Mouse (Mus musculus) hindbrain, embryonic 12.5 days (tissue): ENCODE measurements around the gene Xndc1. TPM values are rescaled to one million over a fixed set of nuclear protein-coding genes. Genes with fewer than 3 reads are reported as not detected.

Source experiments
- ATAC-seq: fragments of 200-750 bp; cut with Nextera tagmentation; 2 replicates; pipeline ENCODE4 v1.8.0; 2017; ENCODE audit warnings: moderate TSS enrichment; ENCODE audit not compliant: low FRiP score
- H3K27ac ChIP-seq: fragments of 300-500 bp; sonication (generic); 2 replicates; pipeline ENCODE4 v1.5.1; 2016; ENCODE audit warnings: mild to moderate bottlenecking
- H3K27me3 ChIP-seq: fragments of 300-500 bp; sonication (generic); 2 replicates; pipeline ENCODE4 v1.6.1; 2016; ENCODE audit warnings: mild to moderate bottlenecking
- H3K36me3 ChIP-seq: fragments of 300-500 bp; sonication (generic); 2 replicates; pipeline ENCODE4 v1.6.1; 2016; ENCODE audit warnings: mild to moderate bottlenecking
- H3K4me1 ChIP-seq: fragments of 300-500 bp; sonication (generic); 2 replicates; pipeline ENCODE4 v1.6.1; 2016
- H3K4me2 ChIP-seq: fragments of 300-500 bp; sonication (generic); replicated peaks from 2 replicates; pipeline ENCODE4 v1.6.1; 2016; ENCODE audit warnings: mild to moderate bottlenecking
- H3K4me3 ChIP-seq: fragments of 300-500 bp; sonication (generic); 2 replicates; pipeline ENCODE4 v1.5.1; 2016; ENCODE audit warnings: mild to moderate bottlenecking
- H3K9ac ChIP-seq: fragments of 300-500 bp; sonication (generic); 2 replicates; pipeline ENCODE4 v1.6.1; 2016; ENCODE audit warnings: mild to moderate bottlenecking, moderate library complexity
- H3K9me3 ChIP-seq: fragments of 300-500 bp; sonication (generic); replicated peaks from 2 replicates; pipeline ENCODE4 v1.6.1; 2016; ENCODE audit warnings: mild to moderate bottlenecking
- WGBS: fragments of 180-500 bp; shearing (Covaris S2); methylation state at CpG from one replicate; pipeline ENCODE4 v1.1.7; 2016; 5-methylcytosine and 5-hydroxymethylcytosine counted together
- polyA plus RNA-seq: library from polyadenylated mRNA; unstranded; fragments of >200 nt; fragmentation: Nextera tagmentation; extraction: Ambion mirVana; gene quantifications from 2 replicates; pipeline ENCODE4 v1.2.1, GENCODE M21; 2016

Gene Xndc1
- polyA plus RNA-seq, 1 experiment from 2014 or later = 34.6 TPM

DNA sequence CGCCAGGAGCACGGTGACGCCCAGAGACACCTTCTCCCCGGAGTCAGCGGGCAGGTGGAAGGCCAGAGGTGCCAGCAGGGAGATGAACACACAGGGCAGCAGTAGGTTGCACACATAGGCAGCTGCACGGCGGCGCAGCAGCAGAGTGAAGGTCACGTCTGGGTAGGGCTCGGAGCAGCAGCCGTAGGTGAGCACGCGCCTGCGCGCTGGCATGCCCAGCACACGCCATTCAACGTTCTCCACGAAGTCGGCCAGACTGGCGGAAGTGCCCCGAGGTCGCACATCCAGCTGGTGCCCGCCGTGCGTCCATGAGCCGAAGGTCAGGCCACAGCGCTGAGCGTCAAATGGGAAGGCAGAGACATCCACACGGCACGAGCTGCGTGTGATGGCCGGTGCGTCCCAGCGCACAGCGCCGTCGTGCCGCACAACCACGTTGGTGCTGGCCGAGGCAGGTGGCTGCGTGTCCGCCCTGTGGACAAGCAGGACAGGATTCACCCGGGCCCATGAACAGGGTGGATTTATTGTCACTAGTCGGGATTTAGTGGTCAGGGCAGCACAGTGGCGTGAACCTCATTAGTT, 47.9 kb downstream of the Xndc1 start:
- H3K4me2 ChIP-seq = no peak overlapping the region
- whole genome bisulfite sequencing = 83% methylated on average over 45 of the region's 45 CpGs
- no peak overlapping the region for H3K9ac ChIP-seq
- peaks cover 2% of the 10 kb centered on the region; the same call in 1 of the 2 replicates for H3K36me3 ChIP-seq
- H3K27ac ChIP-seq = no peak overlapping the region
- no peaks in the 10 kb centered on the region for H3K9me3 ChIP-seq
- no peaks in the 10 kb centered on the region for H3K27me3 ChIP-seq
- 0 out of 2 replicates have a peak, but pooled peaks have one; percentile 13 for ATAC-seq
- H3K4me1 ChIP-seq = no peaks in the 10 kb centered on the region
- H3K4me3 ChIP-seq = no peak overlapping the region

DNA sequence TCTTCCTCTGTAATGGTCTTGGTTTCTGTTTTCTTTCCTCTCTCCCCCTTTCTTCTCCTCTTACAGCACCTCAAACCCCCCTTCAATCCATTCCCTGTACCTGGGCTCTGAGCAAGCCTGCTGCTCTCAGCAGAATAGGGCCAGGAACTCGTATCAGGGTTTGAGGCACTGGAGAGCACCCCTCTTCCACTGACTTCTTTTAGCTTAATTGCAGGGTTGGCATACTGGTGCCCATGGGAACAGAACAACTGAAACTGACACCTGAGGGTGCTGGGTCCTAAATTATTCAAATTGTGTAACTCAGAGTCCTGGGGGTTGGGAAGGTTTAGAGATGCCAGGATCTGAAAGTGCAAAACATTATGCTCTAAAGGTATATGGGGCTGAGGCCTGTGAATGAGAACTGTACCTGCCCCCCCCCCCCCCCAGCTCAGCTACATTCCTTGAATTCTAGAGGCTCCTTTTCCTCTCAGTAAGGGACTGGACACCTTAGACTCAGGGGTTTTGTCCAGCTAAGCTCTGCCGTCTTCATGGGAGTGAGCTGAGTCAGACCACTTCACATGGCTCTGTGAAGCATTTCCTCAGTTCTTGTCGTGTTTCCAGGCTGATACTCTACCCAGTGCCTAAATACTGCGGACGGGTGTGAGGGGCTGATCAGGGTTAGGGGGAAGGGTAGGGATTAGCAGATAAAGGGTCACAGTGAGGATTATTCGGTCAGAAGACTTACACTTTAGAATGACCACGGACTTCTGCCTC, 51.4 kb downstream of the Xndc1 start, which contains the start of gene Chrna10:
Chrna10 (minus strand) TSS at position 250 of the 753 bp plus-strand sequence.
- Histone ChIP-seq H3K4me3 (no peak within 1 kb of the TSS), H3K4me2 (no peak within 1 kb of the TSS), H3K4me1 (no peaks in the 10 kb centered on the region), H3K27ac (no peak within 1 kb of the TSS), H3K27me3 (no peaks in the 10 kb centered on the region), H3K9ac (no peak within 1 kb of the TSS), H3K9me3 (no peaks in the 10 kb centered on the region), H3K36me3 (peaks cover 36% of the 10 kb centered on the region)
- ATAC-seq = no peak
- WGBS = 57% methylated on average over 7 of the region's 7 CpGs

DNA sequence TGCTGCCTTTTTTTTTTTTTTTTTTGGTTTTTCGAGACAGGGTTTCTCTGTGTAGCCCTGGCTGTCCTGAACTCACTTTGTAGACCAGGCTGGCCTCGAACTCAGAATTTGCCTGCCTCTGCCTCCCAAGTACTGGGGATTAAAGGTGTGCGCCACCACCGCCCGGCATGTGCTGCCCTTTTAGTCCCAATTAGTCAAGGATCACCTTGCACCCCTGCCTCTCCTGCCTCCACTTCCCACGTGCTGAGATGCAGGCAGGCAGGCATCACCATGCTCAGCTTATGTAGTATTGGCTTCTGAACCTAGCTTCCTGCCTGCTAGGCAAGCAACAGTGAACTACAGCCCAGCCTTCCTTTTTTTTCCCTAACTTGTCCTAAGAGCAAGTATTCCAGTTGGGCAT, 52.1 kb downstream of the Xndc1 start:
- 80% methylated on average over 6 of the region's 6 CpGs for WGBS
- no peak overlapping the region for H3K27ac ChIP-seq
- ATAC-seq = no peak
- H3K9ac ChIP-seq = no peak overlapping the region
- no peaks in the 10 kb centered on the region for H3K27me3 ChIP-seq
- H3K4me3 ChIP-seq = no peak overlapping the region
- H3K36me3 ChIP-seq = peaks cover 43% of the 10 kb centered on the region
- no peaks in the 10 kb centered on the region for H3K4me1 ChIP-seq
- H3K4me2 ChIP-seq = no peak overlapping the region
- H3K9me3 ChIP-seq = no peaks in the 10 kb centered on the region

DNA sequence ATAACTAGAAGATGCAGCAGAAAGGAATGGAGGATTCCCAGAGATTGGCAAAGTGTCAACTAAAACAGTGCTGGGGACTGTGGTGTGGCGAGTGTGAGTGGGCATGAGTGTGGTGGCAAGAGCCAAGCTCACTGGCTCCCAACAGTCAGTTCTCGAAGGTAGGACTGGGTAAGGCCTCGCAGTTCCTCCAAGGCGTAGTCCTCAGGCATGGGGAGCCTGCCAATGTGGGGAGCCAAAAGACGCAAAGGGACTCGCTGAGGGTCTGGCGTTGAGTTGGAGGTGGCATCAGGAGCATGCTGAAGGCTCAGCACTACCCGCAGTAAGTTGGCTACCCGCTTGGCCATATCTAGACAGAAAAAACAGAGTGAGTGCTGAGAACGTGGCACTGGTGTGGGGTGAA, 55.0 kb downstream of the Xndc1 start:
- H3K36me3 ChIP-seq = peaks cover 72% of the 10 kb centered on the region
- no peak overlapping the region for H3K4me2 ChIP-seq
- WGBS = 95% methylated on average over 10 of the region's 10 CpGs
- H3K4me1 ChIP-seq = no peaks in the 10 kb centered on the region
- no peak overlapping the region for H3K27ac ChIP-seq
- no peaks in the 10 kb centered on the region for H3K9me3 ChIP-seq
- ATAC-seq = no peak
- no peak overlapping the region for H3K9ac ChIP-seq
- H3K27me3 ChIP-seq = no peaks in the 10 kb centered on the region
- no peak overlapping the region for H3K4me3 ChIP-seq

DNA sequence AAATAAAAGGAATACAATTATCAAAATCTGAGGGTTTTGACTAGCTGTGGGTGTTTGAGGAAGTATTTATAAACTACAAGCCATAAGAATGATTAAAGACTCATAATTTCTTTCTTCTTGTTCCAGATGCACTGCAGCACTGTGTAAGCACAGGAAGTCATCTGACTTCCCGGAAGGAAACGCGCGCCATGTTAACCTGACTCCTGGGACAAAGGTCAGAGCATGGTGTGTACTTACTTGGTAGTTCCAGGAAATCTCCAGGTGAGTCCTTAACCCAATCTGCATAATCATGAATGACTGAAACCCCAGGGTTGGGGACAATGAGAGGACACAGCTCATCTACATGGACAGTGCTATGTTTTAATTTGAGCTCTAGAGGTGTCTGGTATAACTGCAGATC, 67.1 kb downstream of the Xndc1 start:
- H3K9me3 ChIP-seq = no peaks in the 10 kb centered on the region
- H3K4me3 ChIP-seq = no peak overlapping the region
- no peaks in the 10 kb centered on the region for H3K4me1 ChIP-seq
- H3K36me3 ChIP-seq = peaks cover 68% of the 10 kb centered on the region
- no peak overlapping the region for H3K27ac ChIP-seq
- H3K9ac ChIP-seq = no peak overlapping the region
- H3K4me2 ChIP-seq = no peak overlapping the region
- no peaks in the 10 kb centered on the region for H3K27me3 ChIP-seq
- ATAC-seq = no peak
- 93% methylated on average over 4 of the region's 4 CpGs for WGBS

Other genes with a start within 250 kb of the Xndc1 start
- 3.8 and 4.4 TPM in 2 replicates for gene Phox2a, start 247.2 kb upstream of the Xndc1 start, polyA plus RNA-seq
- gene Inppl1, start 227.3 kb upstream of the Xndc1 start, polyA plus RNA-seq = 38.6 and 41.9 TPM in 2 replicates
- gene Folr2, start 208.3 kb upstream of the Xndc1 start, polyA plus RNA-seq = 1.7 and 1.9 TPM in 2 replicates
- gene Anapc15, start 201.8 kb upstream of the Xndc1 start, polyA plus RNA-seq = 74.9 and 86.7 TPM in 2 replicates
- gene Folr1, start 194.7 kb upstream of the Xndc1 start, polyA plus RNA-seq = 11.5 and 12.7 TPM in 2 replicates
- gene Lamtor1, start 159.6 kb upstream of the Xndc1 start, polyA plus RNA-seq = 129 and 130 TPM in 2 replicates
- 0.48 and 0.81 TPM in 2 replicates for gene Tomt, start 159.2 kb upstream of the Xndc1 start, polyA plus RNA-seq
- 9.4 and 10.1 TPM in 2 replicates for gene Lrrc51, start 131.6 kb upstream of the Xndc1 start, polyA plus RNA-seq
- 99.2 and 100 TPM in 2 replicates for gene Numa1, start 131.4 kb upstream of the Xndc1 start, polyA plus RNA-seq
- 3.9 and 5.4 TPM in 2 replicates for gene Il18bp, start 46.8 kb upstream of the Xndc1 start, polyA plus RNA-seq
- gene Rnf121, start within 50 bp of the Xndc1 start, polyA plus RNA-seq = 29.2 and 31.6 TPM in 2 replicates
- gene Xntrpc, start 202 bp downstream of the Xndc1 start, polyA plus RNA-seq = 2.5 and 3.0 TPM in 2 replicates
- gene Trpc2, start 17.6 kb downstream of the Xndc1 start, polyA plus RNA-seq = 0.21 TPM in 1 of 2 replicates, not detected in the other
- gene Art1, start 36.2 kb downstream of the Xndc1 start, polyA plus RNA-seq = 1.2 and 2.4 TPM in 2 replicates
- 1.1 and 1.3 TPM in 2 replicates for gene Art5, start 44.0 kb downstream of the Xndc1 start, polyA plus RNA-seq
- gene Chrna10, start 51.3 kb downstream of the Xndc1 start, polyA plus RNA-seq = not detected in 2 replicates
- gene Nup98, start 144.7 kb downstream of the Xndc1 start, polyA plus RNA-seq = 42.0 and 42.3 TPM in 2 replicates
- 57.1 and 61.0 TPM in 2 replicates for gene Pgap2, start 144.7 kb downstream of the Xndc1 start, polyA plus RNA-seq
- gene Rhog, start 190.5 kb downstream of the Xndc1 start, polyA plus RNA-seq = 29.8 and 29.9 TPM in 2 replicates
- 14.8 and 17.1 TPM in 2 replicates for gene Stim1, start 202.3 kb downstream of the Xndc1 start, polyA plus RNA-seq